Mouse (Mus musculus) C2C12 (cell line): Measurements from ENCODE around the gene Shisal2a. TPM values are rescaled to one million over a fixed set of nuclear protein-coding genes. Genes with fewer than 3 reads are reported as not detected.

Experiments
- H3K27me3 ChIP-seq: one replicate; pipeline ENCODE4 v1.6.1; 2011; ENCODE audit not compliant: control insufficient read depth, insufficient read depth, insufficient read length
- H3K36me3 ChIP-seq: one replicate; pipeline ENCODE4 v1.6.1; 2011; ENCODE audit not compliant: control insufficient read depth, insufficient read depth
- H3K4me3 ChIP-seq: one replicate; pipeline ENCODE4 v1.5.1; 2011; ENCODE audit warnings: mild to moderate bottlenecking, control low read depth; ENCODE audit not compliant: poor library complexity, insufficient read depth, severe bottlenecking
- H3K79me2 ChIP-seq: one replicate; pipeline ENCODE4 v1.6.1; 2011; ENCODE audit not compliant: control insufficient read depth, insufficient read depth
- H3K79me3 ChIP-seq: one replicate; pipeline ENCODE4 v1.6.1; 2011; ENCODE audit warnings: low read depth, control low read depth
- H3ac ChIP-seq: one replicate; pipeline ENCODE3; 2011; ENCODE audit warnings: low read depth; ENCODE audit not compliant: control insufficient read depth, insufficient read length
- CEBPB ChIP-seq: IDR thresholded peaks from one replicate; pipeline ENCODE4 v1.6.1; 2011; ENCODE audit warnings: low read depth, mild to moderate bottlenecking, control low read depth, moderate library complexity
- CTCF ChIP-seq: IDR thresholded peaks from one replicate; pipeline ENCODE4 v1.5.1; 2011; ENCODE audit not compliant: control insufficient read depth, insufficient read depth, insufficient read length
- FOSL1 ChIP-seq: IDR thresholded peaks from one replicate; pipeline ENCODE4 v1.8.0; 2011; ENCODE audit warnings: mild to moderate bottlenecking, low read length; ENCODE audit not compliant: poor library complexity, insufficient read depth, severe bottlenecking
- MAX ChIP-seq: IDR thresholded peaks from one replicate; pipeline ENCODE4 v1.6.1; 2011; ENCODE audit warnings: mild to moderate bottlenecking, control low read depth
- MYOD1 ChIP-seq: IDR thresholded peaks from one replicate; pipeline ENCODE4 v1.6.1; 2011; ENCODE audit warnings: low read depth; ENCODE audit not compliant: control insufficient read depth, insufficient read length
- MYOG ChIP-seq: IDR thresholded peaks from one replicate; pipeline ENCODE4 v1.6.1; 2011; ENCODE audit not compliant: control insufficient read depth, insufficient read length; ENCODE audit errors: extremely low read depth
- USF1 ChIP-seq: IDR thresholded peaks from one replicate; pipeline ENCODE4 v1.6.1; 2011; ENCODE audit warnings: low read depth, mild to moderate bottlenecking, control low read depth, moderate library complexity
- polyA plus RNA-seq: library from polyadenylated mRNA; unstranded; fragments of >200 nt; fragmentation: generic; extraction: Trizol; gene quantifications from one replicate; pipeline ENCODE4 v1.2.1, GENCODE M21; 2012; ENCODE audit warnings: missing spikeins

Gene Shisal2a
- polyA plus RNA-seq, 1 experiment = not detected

- TF ChIP-seq FOSL1 = no peak
- no peak for TF ChIP-seq CEBPB
- no peak for TF ChIP-seq MAX
- no peak for TF ChIP-seq CTCF
- no peak for TF ChIP-seq MYOG
- TF ChIP-seq MYOD1 = no peak
- TF ChIP-seq USF1 = no peak
- peaks cover 45% of the 10 kb centered on the region for H3K36me3 ChIP-seq
- H3K4me3 ChIP-seq = no peak overlapping the region
- H3K79me3 ChIP-seq = no peaks in the 10 kb centered on the region
- no peak overlapping the region for H3ac ChIP-seq
- no peaks in the 10 kb centered on the region for H3K79me2 ChIP-seq
- H3K27me3 ChIP-seq = no peaks in the 10 kb centered on the region
Measured at GRCm38 (mm10) chr4:108338811-108339210, 44.3 kb downstream of the Shisal2a start.

GRCm38 (mm10) chr4:108338321-108338733, 44.8 kb downstream of the Shisal2a start:
- Histone ChIP-seq H3K27me3 (no peaks in the 10 kb centered on the region), H3K79me3 (no peaks in the 10 kb centered on the region), H3ac (no peak overlapping the region), H3K79me2 (no peaks in the 10 kb centered on the region), H3K4me3 (no peak overlapping the region), H3K36me3 (peaks cover 50% of the 10 kb centered on the region)
- no peak for TF ChIP-seq USF1
- no peak for TF ChIP-seq MAX
- no peak for TF ChIP-seq MYOG
- no peak for TF ChIP-seq FOSL1
- TF ChIP-seq CTCF = no peak
- no peak for TF ChIP-seq CEBPB
- TF ChIP-seq MYOD1 = no peak

DNA sequence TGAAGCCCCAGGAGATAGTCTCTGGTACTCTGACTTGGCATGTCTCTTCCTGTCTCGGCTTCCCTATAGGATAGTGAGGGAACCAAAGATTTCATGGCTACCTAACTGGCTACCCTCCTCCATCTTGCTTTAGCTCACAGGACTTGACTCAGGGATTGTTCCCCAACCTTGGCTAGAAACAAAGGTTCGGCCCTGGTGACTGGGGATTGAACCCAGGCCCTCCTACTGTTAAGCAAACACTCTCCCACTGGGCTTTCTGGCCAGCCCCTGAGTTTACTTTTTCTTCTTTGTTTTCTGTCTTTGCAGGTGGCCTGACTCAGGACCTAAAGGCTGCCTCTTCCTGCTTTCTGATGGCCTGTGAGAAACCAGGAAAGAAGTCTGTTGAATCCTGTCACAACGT, 45.3 kb downstream of the Shisal2a start:
- no peak overlapping the region for H3ac ChIP-seq
- H3K36me3 ChIP-seq = peaks cover 54% of the 10 kb centered on the region
- H3K4me3 ChIP-seq = no peak overlapping the region
- H3K79me3 ChIP-seq = no peaks in the 10 kb centered on the region
- no peaks in the 10 kb centered on the region for H3K79me2 ChIP-seq
- TF ChIP-seq MYOG (no peak), CTCF (no peak), FOSL1 (no peak), CEBPB (no peak), MAX (no peak), USF1 (no peak), MYOD1 (no peak)
- H3K27me3 ChIP-seq = no peaks in the 10 kb centered on the region

DNA sequence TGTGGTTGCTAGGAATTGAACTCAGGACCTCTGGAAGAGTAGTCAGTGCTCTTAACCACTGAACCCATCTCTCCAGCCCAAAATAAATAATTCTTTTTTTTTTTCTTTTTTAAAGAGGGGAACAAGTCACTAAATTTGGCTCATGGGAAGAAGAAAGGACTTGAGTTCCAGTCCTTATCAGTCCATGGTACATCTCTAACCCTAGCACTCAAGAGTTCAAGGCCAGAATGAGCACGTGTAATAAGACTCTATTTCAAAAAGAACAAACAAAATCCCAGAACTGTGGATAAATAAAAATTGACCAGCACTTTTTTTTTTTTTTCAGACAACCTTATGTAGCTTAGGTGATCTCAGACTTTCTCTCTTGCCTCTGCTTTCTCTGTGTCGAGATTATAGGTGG, 46.4 kb downstream of the Shisal2a start:
- H3ac ChIP-seq = no peak overlapping the region
- TF ChIP-seq MAX (no peak), MYOD1 (no peak), USF1 (no peak), CTCF (no peak), CEBPB (no peak), FOSL1 (no peak), MYOG (no peak)
- H3K36me3 ChIP-seq = peaks cover 62% of the 10 kb centered on the region
- no peak overlapping the region for H3K4me3 ChIP-seq
- H3K27me3 ChIP-seq = no peaks in the 10 kb centered on the region
- peaks cover 2% of the 10 kb centered on the region for H3K79me3 ChIP-seq
- H3K79me2 ChIP-seq = no peaks in the 10 kb centered on the region

DNA sequence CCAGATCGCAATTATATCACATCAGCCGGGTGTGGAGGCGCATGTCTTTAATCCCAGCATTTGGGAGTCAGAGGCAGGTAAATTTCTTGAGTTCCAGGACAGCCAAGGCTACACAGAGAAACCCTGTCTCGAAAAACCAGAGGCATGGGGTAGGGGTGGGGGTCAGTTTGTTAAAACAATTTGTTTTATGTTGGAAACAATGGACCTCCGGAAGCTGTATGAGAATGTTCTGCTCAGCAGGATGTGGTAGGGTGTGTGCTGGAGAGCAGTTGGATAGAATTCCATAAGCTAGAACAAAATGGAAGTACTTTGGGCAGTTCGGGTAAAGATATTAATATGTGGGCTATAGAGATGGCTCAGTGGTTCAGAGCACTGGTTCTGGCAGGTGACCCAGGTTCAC, 47.7 kb downstream of the Shisal2a start:
- TF ChIP-seq FOSL1 = no peak
- no peak for TF ChIP-seq MYOG
- TF ChIP-seq MAX = no peak
- no peak for TF ChIP-seq USF1
- no peak for TF ChIP-seq MYOD1
- TF ChIP-seq CTCF = no peak
- no peak for TF ChIP-seq CEBPB
- Histone ChIP-seq H3K79me3 (peaks cover 6% of the 10 kb centered on the region), H3K79me2 (peaks cover 1% of the 10 kb centered on the region), H3K27me3 (no peaks in the 10 kb centered on the region), H3K36me3 (peaks cover 62% of the 10 kb centered on the region), H3K4me3 (no peak overlapping the region), H3ac (no peak overlapping the region)

GRCm38 (mm10) chr4:108332041-108332440, 51.1 kb downstream of the Shisal2a start:
- H3K27me3 ChIP-seq = no peaks in the 10 kb centered on the region
- H3K79me2 ChIP-seq = peaks cover 25% of the 10 kb centered on the region
- TF ChIP-seq CEBPB (no peak), MAX (no peak), MYOG (no peak), MYOD1 (no peak), USF1 (no peak), CTCF (no peak), FOSL1 (no peak)
- no peak overlapping the region for H3K4me3 ChIP-seq
- peaks cover 21% of the 10 kb centered on the region for H3K79me3 ChIP-seq
- H3K36me3 ChIP-seq = peaks cover 49% of the 10 kb centered on the region
- H3ac ChIP-seq = no peak overlapping the region
